Mouse (Mus musculus) lung, postnatal 0 days (tissue): ENCODE data around the gene Hoxc11.

ENCODE experiments used
- CTCF ChIP-seq: IDR thresholded peaks from 2 replicates; pipeline ENCODE4 v1.5.1; 2016; ENCODE audit warnings: antibody characterized with exemption, mild to moderate bottlenecking
- EP300 ChIP-seq: IDR thresholded peaks from 2 replicates; pipeline ENCODE4 v1.6.1; 2016; ENCODE audit warnings: antibody characterized with exemption, mild to moderate bottlenecking, control low read depth

GRCm38 (mm10) chr15:102972753-102973152, 18.5 kb downstream of the Hoxc11 start:
- TF ChIP-seq CTCF, result no peak
- TF ChIP-seq EP300, result no peak
